Mouse (Mus musculus) kidney, postnatal 10 days (tissue): ENCODE data around the gene Syt10.
A peak's percentile ranks its signal among the peaks of the same experiment; 100 is the strongest.
"Not testable (repeated sequence)": the region's sequence is repeated elsewhere in the genome, so short reads cannot be mapped to it uniquely, and the experiment has no call there.

Experiments used
- DNase-seq: peaks from one replicate; pipeline ENCODE4 v3.0.0; 2021; ENCODE audit warnings: mixed read lengths

Syt10 gene

GRCm38 (mm10) chr15:89841364-89842017 lies at the start of gene Syt10:
TSS of gene Syt10 (minus strand) at chr15:89841860.
- DNase-seq, result peak; percentile 17

DNA sequence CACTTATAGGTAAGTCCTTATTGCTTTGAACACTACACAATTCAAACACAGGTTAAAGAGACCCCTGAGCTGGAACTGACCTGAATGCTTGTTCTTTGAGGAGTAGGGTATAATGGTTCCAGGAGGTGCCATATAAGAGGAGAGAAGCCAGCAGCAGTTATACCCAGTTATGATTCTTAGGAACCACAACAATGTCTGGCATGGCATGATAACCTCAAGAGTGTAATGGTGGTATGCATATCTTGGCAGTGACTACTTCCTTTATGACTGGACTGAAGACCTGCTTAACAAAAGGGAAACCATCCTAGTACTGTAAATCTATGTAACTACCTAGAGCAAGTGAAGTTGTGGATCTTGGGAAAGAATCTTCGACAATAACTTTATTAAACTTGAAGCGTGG lies 42.1 kb upstream of the Syt10 start:
- DNase-seq, result no peak

DNA sequence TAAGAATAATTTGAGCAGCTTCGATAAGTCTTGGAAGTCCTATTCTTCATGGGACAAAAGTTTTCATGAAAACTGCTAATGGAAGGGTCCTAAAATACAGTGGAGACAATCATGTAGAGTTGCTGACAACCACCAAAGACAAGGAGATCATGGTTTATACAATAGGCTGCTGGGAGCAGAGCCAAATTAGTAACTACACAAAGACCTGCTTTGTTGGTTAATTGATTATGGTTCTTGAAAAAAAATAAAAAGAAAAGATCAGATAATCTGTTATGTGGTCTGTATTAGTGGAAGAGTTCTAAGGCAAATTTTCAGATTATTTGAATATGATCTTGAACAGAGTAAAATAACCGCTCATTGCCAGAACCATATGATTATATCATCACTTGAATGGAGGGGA lies 37.3 kb upstream of the Syt10 start:
- DNase-seq, result no peak

GRCm38 (mm10) chr15:89816098-89816497 lies 25.6 kb downstream of the Syt10 start:
- DNase-seq, result no peak

GRCm38 (mm10) chr15:89804478-89804877 lies 37.2 kb downstream of the Syt10 start:
- no peak for DNase-seq

DNA sequence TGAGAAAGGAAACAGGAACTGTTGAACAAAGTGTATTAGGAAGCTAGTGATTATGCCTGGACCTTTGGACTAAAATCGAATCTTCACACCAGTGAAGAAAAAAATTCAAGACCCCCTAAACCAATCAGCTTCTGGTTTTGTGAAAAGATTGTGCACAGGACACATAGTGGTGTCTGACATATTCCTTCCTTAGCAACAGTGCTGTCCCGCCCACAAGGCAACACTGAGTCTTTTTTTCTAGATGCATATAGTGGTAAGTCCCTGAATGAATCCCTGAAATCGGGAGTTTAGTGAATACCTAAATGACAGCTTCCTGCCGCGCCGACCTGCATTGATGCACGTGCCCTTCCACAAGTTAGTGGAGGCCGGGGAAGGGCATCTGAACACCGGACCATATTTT lies 61.7 kb downstream of the Syt10 start:
- no peak for DNase-seq

- DNase-seq, result not testable (repeated sequence)
These were observed 75.6 kb downstream of the Syt10 start for GRCm38 (mm10) chr15:89766016-89766415.

DNA sequence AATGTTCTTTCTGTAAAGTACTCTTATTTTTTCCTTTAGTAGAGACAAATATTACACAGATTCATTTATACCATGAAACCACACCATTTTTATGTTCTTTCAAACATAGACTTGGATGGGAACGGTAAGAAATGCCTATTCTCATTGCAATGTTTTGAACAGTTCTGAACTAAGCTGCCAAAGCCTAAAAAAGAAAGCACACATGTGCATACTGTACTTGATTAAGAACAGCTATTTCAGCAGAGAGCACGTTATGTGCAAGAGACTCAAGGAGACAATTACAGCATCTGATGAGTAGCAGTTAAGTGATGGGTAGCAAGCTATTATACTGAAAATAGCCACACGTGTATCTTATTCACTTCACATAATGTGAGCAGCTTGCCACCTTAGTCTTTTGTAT lies 108.0 kb downstream of the Syt10 start:
- no peak for DNase-seq
